Mouse (Mus musculus): Measurements from ENCODE around the gene Atp8b3. TPM values are rescaled to one million over a fixed set of nuclear protein-coding genes. Genes with fewer than 3 reads are reported as not detected.

Gene Atp8b3
- total RNA-seq, 2 experiments from 2014 or later: 0.18 to 0.22 TPM

Other genes with a start within 250 kb of the Atp8b3 start
- 1,000 to 10,000 TPM in 1 of 2 experiments, 100 to 1,000 TPM in 1; 997 to 1,043 TPM for gene Rps15, start 246.7 kb downstream of the Atp8b3 start, total RNA-seq (2021)
- gene Apc2, start 243.1 kb downstream of the Atp8b3 start, total RNA-seq (2021): 10 to 100 TPM; 94.5 to 95.5 TPM
- 10 to 100 TPM; 25.0 to 25.9 TPM for gene 2310011J03Rik, start 218.6 kb downstream of the Atp8b3 start, total RNA-seq (2021)
- gene Pcsk4, start 209.6 kb downstream of the Atp8b3 start, total RNA-seq (2021): 1 to 10 TPM; 3.5 to 3.8 TPM
- gene Reep6, start 209.2 kb downstream of the Atp8b3 start, total RNA-seq (2021): 10 to 100 TPM; 10.3 to 10.9 TPM
- gene Adamtsl5, start 190.7 kb downstream of the Atp8b3 start, total RNA-seq (2021): 1 to 10 TPM; 5.6 to 6.9 TPM
- gene Plk5, start 182.7 kb downstream of the Atp8b3 start, total RNA-seq (2021): 10 to 100 TPM; 30.3 to 30.5 TPM
- 10 to 100 TPM; 17.9 to 19.1 TPM for gene Mex3d, start 151.5 kb downstream of the Atp8b3 start, total RNA-seq (2021)
- gene Mbd3, start 139.6 kb downstream of the Atp8b3 start, total RNA-seq (2021): 100 to 1,000 TPM; 159 to 162 TPM
- gene Uqcr11, start 132.3 kb downstream of the Atp8b3 start, total RNA-seq (2021): 100 to 1,000 TPM; 410 to 413 TPM
- 10 to 100 TPM; 27.1 to 27.3 TPM for gene Tcf3, start 105.5 kb downstream of the Atp8b3 start, total RNA-seq (2021)
- under 1 TPM in 1 of 2 experiments, not detected in 1; 0.07 TPM for gene Onecut3, start 44.3 kb downstream of the Atp8b3 start, total RNA-seq (2021)
- 10 to 100 TPM; 44.8 to 48.1 TPM for gene Rexo1, start 22.4 kb upstream of the Atp8b3 start, total RNA-seq (2021)
- 10 to 100 TPM; 57.3 to 62.1 TPM for gene Klf16, start 38.2 kb upstream of the Atp8b3 start, total RNA-seq (2021)
- gene Abhd17a, start 51.2 kb upstream of the Atp8b3 start, total RNA-seq (2021): 100 to 1,000 TPM; 166 to 168 TPM
- 10 to 100 TPM; 43.9 to 54.4 TPM for gene Scamp4, start 63.7 kb upstream of the Atp8b3 start, total RNA-seq (2021)
- 1 to 10 TPM; 1.7 to 3.4 TPM for gene Adat3, start 63.8 kb upstream of the Atp8b3 start, total RNA-seq (2021)
- gene Gm49322, start 66.9 kb upstream of the Atp8b3 start, total RNA-seq (2021): 1 to 10 TPM; 2.6 to 3.1 TPM
- gene Csnk1g2, start 83.7 kb upstream of the Atp8b3 start, total RNA-seq (2021): 100 to 1,000 TPM; 230 to 247 TPM
- gene Btbd2, start 117.9 kb upstream of the Atp8b3 start, total RNA-seq (2021): 100 to 1,000 TPM; 110 to 114 TPM
- gene Mknk2, start 139.0 kb upstream of the Atp8b3 start, total RNA-seq (2021): 10 to 100 TPM; 44.7 to 46.1 TPM
- gene Mob3a, start 162.9 kb upstream of the Atp8b3 start, total RNA-seq (2021): 10 to 100 TPM; 13.2 to 13.5 TPM
- 10 to 100 TPM; 52.5 to 54.7 TPM for gene Izumo4, start 163.1 kb upstream of the Atp8b3 start, total RNA-seq (2021)
- 100 to 1,000 TPM; 138 TPM for gene Ap3d1, start 203.1 kb upstream of the Atp8b3 start, total RNA-seq (2021)
- gene Dot1l, start 216.1 kb upstream of the Atp8b3 start, total RNA-seq (2021): 10 to 100 TPM; 40.6 to 49.6 TPM